Comparison of ENCODE assay signal across 10 mouse cellular contexts in the genomic region with DNA sequence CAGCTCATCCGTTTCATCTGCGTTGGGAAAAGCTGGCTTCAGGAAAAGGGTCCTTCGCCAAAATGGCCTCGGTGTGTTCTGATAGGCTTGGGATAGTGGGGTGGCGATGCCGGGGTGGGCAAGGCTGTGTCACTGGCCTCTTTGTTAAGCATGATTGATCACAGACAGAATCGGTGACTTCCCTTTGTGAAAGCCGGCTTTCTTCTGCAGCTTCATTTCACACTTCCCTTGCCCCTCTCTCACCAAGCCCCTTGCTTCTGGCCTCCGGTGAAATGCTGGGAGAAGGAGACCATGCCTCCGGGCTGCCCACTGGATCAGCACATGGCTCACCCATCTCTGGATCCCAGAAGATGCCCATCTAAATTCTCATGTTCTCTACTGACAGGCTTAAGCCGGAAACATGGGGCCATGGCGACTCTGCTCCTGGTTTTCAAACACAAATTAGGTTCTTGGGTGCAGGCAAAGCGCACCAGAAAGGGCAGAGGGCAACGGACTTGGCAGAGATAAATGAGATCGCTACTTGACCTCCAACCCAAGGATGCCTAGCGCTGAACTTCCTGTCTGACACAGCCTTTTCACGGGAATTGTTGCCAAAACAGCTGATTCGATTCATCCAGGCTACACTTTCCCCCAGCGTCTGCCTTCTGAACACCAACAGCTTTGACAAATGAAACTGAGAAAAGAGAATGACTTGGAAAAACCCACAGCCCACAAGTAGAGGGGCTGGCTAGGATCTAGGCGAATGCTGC.
DNase-seq lines count a peak whose midpoint lies in the region; ATAC-seq and TF ChIP-seq lines count a peak whose summit lies in the region.
"Had no signal": no experiment of that assay in that cellular context is flagged by ENCODE, and none has a peak within 500 bp of the region (broad histone marks: within the 10 kb centered on the region; RNA-seq: fewer than 3 reads in every experiment).

No protein-coding gene starts in this region.

- no peak overlapping the region for H3K27ac ChIP-seq in intestine, embryonic 15.5 days
- no peak overlapping the region for H3K27ac ChIP-seq in intestine, embryonic 16.5 days (ENCODE audit: low read length)
- H3K27ac ChIP-seq in hindbrain, embryonic 13.5 days = peak overlapping the region; percentile 84
- no peak overlapping the region for H3K27ac ChIP-seq in lung, embryonic 14.5 days (ENCODE audit: low read depth)

- H3K27me3 ChIP-seq in intestine, embryonic 15.5 days (replicated peaks) = no peaks in the 10 kb centered on the region
- no peaks in the 10 kb centered on the region for H3K27me3 ChIP-seq in intestine, embryonic 16.5 days (replicated peaks; ENCODE audit: control insufficient read depth, insufficient read depth, low read length)
- H3K27me3 ChIP-seq in hindbrain, embryonic 13.5 days = no peaks in the 10 kb centered on the region
- no peaks in the 10 kb centered on the region for H3K27me3 ChIP-seq in lung, embryonic 14.5 days (ENCODE audit: insufficient read depth, low read length)
- H3K27me3 ChIP-seq: megakaryocyte, embryonic 14.5 days had no signal

- 32% methylated on average over 20 of the region's 20 CpGs for WGBS in intestine, embryonic 15.5 days
- WGBS in intestine, embryonic 16.5 days = 38% methylated on average over 20 of the region's 20 CpGs
- WGBS in hindbrain, embryonic 13.5 days = 7% methylated on average over 20 of the region's 20 CpGs
- WGBS in lung, embryonic 14.5 days = 12% methylated on average over 20 of the region's 20 CpGs

- H3K9ac ChIP-seq in intestine, embryonic 15.5 days = no peak overlapping the region
- H3K9ac ChIP-seq in intestine, embryonic 16.5 days (ENCODE audit: low read depth, low read length) = no peak overlapping the region
- H3K9ac ChIP-seq in hindbrain, embryonic 13.5 days = peak overlapping the region; percentile 65
- H3K9ac ChIP-seq in lung, embryonic 14.5 days = no peak overlapping the region

- no peak overlapping the region for H3K4me3 ChIP-seq in intestine, embryonic 15.5 days (replicated peaks)
- no peak overlapping the region for H3K4me3 ChIP-seq in intestine, embryonic 16.5 days (ENCODE audit: low read length)
- peak overlapping the region; percentile 12; the same call in 1 of the 2 replicates for H3K4me3 ChIP-seq in hindbrain, embryonic 13.5 days
- no peak overlapping the region for H3K4me3 ChIP-seq in lung, embryonic 14.5 days (ENCODE audit: low read depth, low read length)
- H3K4me3 ChIP-seq: megakaryocyte, embryonic 14.5 days had no signal

- DNase-seq in lung, embryonic 14.5 days = peak; percentile 55
- peak; percentile 79 for DNase-seq in retina, postnatal 1 day
- DNase-seq in gastrocnemius, postnatal 4 days (ENCODE audit: low spot score in 2 of 2) = no peak
- no peak for DNase-seq in B cell, adult 2 months
- DNase-seq in right cerebral cortex, postnatal 25 days = no peak

- H3K9me3 ChIP-seq in intestine, embryonic 15.5 days = no peaks in the 10 kb centered on the region
- no peaks in the 10 kb centered on the region for H3K9me3 ChIP-seq in intestine, embryonic 16.5 days (ENCODE audit: control insufficient read depth, low read length)
- no peaks in the 10 kb centered on the region for H3K9me3 ChIP-seq in hindbrain, embryonic 13.5 days
- no peaks in the 10 kb centered on the region for H3K9me3 ChIP-seq in lung, embryonic 14.5 days (ENCODE audit: low read depth, low read length)
- H3K9me3 ChIP-seq: G1E had no signal

- no peaks in the 10 kb centered on the region for H3K36me3 ChIP-seq in intestine, embryonic 15.5 days
- no peaks in the 10 kb centered on the region for H3K36me3 ChIP-seq in intestine, embryonic 16.5 days (ENCODE audit: control insufficient read depth, insufficient read depth, low read length)
- H3K36me3 ChIP-seq in hindbrain, embryonic 13.5 days = no peaks in the 10 kb centered on the region
- no peaks in the 10 kb centered on the region for H3K36me3 ChIP-seq in lung, embryonic 14.5 days (ENCODE audit: insufficient read depth)
- H3K36me3 ChIP-seq: G1E had no signal

- no peak for ATAC-seq in intestine, embryonic 15.5 days
- ATAC-seq in intestine, embryonic 16.5 days = no peak
- ATAC-seq in hindbrain, embryonic 13.5 days (ENCODE audit: low FRiP score) = peak; percentile 76
- ATAC-seq in lung, embryonic 14.5 days (ENCODE audit: insufficient read depth) = no peak

- 0 out of 2 replicates have a peak, but pooled peaks cover 3% of the 10 kb centered on the region for H3K4me1 ChIP-seq in intestine, embryonic 15.5 days (replicated peaks)
- H3K4me1 ChIP-seq in intestine, embryonic 16.5 days (ENCODE audit: control insufficient read depth, insufficient read depth, low read length) = 0 out of 2 replicates have a peak, but pooled peaks cover 3% of the 10 kb centered on the region
- peaks cover 33% of the 10 kb centered on the region for H3K4me1 ChIP-seq in hindbrain, embryonic 13.5 days (replicated peaks)
- peaks cover 7% of the 10 kb centered on the region; the same call in 1 of the 2 replicates for H3K4me1 ChIP-seq in lung, embryonic 14.5 days (ENCODE audit: insufficient read depth)
- H3K4me1 ChIP-seq: megakaryocyte, embryonic 14.5 days had no signal

- no peak for TF ChIP-seq CTCF in lung, embryonic 14.5 days (IDR thresholded peaks at IDR 0.05; ENCODE audit: low read depth)

- 0 out of 2 replicates have a peak overlapping the region, but pooled peaks have one; percentile 0 for H3K4me2 ChIP-seq in intestine, embryonic 15.5 days (replicated peaks)
- no peak overlapping the region for H3K4me2 ChIP-seq in intestine, embryonic 16.5 days (ENCODE audit: low read depth, low read length)
- H3K4me2 ChIP-seq in hindbrain, embryonic 13.5 days = peak overlapping the region; percentile 46
- H3K4me2 ChIP-seq in lung, embryonic 14.5 days = peak overlapping the region; percentile 48

Comparison
In these comparisons a context has a peak if more than half of its experiments do, and no peak if none do; other contexts are left out.
1. DNase-seq: peak in lung, embryonic 14.5 days (single experiment) and retina, postnatal 1 day (single experiment); none in gastrocnemius, postnatal 4 days (0 of 2), B cell, adult 2 months (0 of 2) and right cerebral cortex, postnatal 25 days (single experiment).